Mouse (Mus musculus) midbrain, embryonic 15.5 days (tissue): ENCODE measurements around the gene Phactr3. TPM values are rescaled to one million over a fixed set of nuclear protein-coding genes. Genes with fewer than 3 reads are reported as not detected.

Experiments used
- polyA plus RNA-seq: library from polyadenylated mRNA; unstranded; fragments of >200 nt; fragmentation: Nextera tagmentation; extraction: Ambion mirVana; gene quantifications from 2 replicates; pipeline ENCODE4 v1.2.1, GENCODE M21; 2015

Phactr3 gene
- polyA plus RNA-seq, 1 experiment from 2014 or later: 66.3 TPM

Other genes starting within 250 kb of the Phactr3 start
- gene Gm14327, start 221.9 kb upstream of the Phactr3 start, polyA plus RNA-seq: 1.5 and 2.1 TPM in 2 replicates
- 0.34 and 0.56 TPM in 2 replicates for gene Zfp972, start 193.4 kb upstream of the Phactr3 start, polyA plus RNA-seq
- gene Gm14326, start 161.7 kb upstream of the Phactr3 start, polyA plus RNA-seq: 13.2 and 14.8 TPM in 2 replicates
- 9.3 TPM in 2 replicates for gene Zfp971, start 95.7 kb upstream of the Phactr3 start, polyA plus RNA-seq
- gene Zfp931, start 40.5 kb upstream of the Phactr3 start, polyA plus RNA-seq: 15.0 TPM in 2 replicates